Mouse (Mus musculus): ENCODE results near the gene Prelid1. TPM values are rescaled to one million over a fixed set of nuclear protein-coding genes. Genes with fewer than 3 reads are reported as not detected.

Prelid1 gene
- polyA plus RNA-seq, 2 experiments: 282 to 476 TPM

GRCm38 (mm10) chr13:55328171-55328570 is 7.9 kb downstream of the Prelid1 start:
- Histone ChIP-seq H3K9ac (ENCODE audit: low read depth, low read length, severe bottlenecking) (peak overlapping the region; percentile 65), H3K27ac (replicated peaks; ENCODE audit: low read depth, low read length) (no peak overlapping the region), H3K4me1 (ENCODE audit: control insufficient read depth, insufficient read depth, low read length) (peaks cover 31% of the 10 kb centered on the region), H3K27me3 (ENCODE audit: control insufficient read depth, insufficient read depth, low read length) (no peaks in the 10 kb centered on the region), H3K4me3 (replicated peaks; ENCODE audit: low read length) (peak overlapping the region; percentile 77), H3K36me3 (ENCODE audit: control insufficient read depth, insufficient read depth, low read length) (peaks cover 29% of the 10 kb centered on the region), H3K4me2 (replicated peaks; ENCODE audit: low read depth, low read length, severe bottlenecking) (peak overlapping the region; percentile 91), H3K9me3 (ENCODE audit: control insufficient read depth, low read length) (no peaks in the 10 kb centered on the region)
- 80% methylated on average over 6 of the region's 6 CpGs for WGBS
- no peak for ATAC-seq (ENCODE audit: low FRiP score, low read depth)
- no peak for TF ChIP-seq POLR2A (IDR thresholded peaks at IDR 0.05; ENCODE audit: borderline replicate concordance, extremely low read depth, insufficient read depth, insufficient read length)
- DNase-seq (ENCODE audit: low spot score): no peak

GRCm38 (mm10) chr13:55328641-55329040 is 8.3 kb downstream of the Prelid1 start:
- Histone ChIP-seq H3K36me3 (ENCODE audit: control insufficient read depth, insufficient read depth, low read length) (peaks cover 24% of the 10 kb centered on the region), H3K9me3 (ENCODE audit: control insufficient read depth, low read length) (no peaks in the 10 kb centered on the region), H3K4me3 (replicated peaks; ENCODE audit: low read length) (peak overlapping the region; percentile 77), H3K4me1 (ENCODE audit: control insufficient read depth, insufficient read depth, low read length) (peaks cover 27% of the 10 kb centered on the region), H3K27ac (replicated peaks; ENCODE audit: low read depth, low read length) (no peak overlapping the region), H3K27me3 (ENCODE audit: control insufficient read depth, insufficient read depth, low read length) (no peaks in the 10 kb centered on the region), H3K9ac (ENCODE audit: low read depth, low read length, severe bottlenecking) (peak overlapping the region; percentile 65), H3K4me2 (replicated peaks; ENCODE audit: low read depth, low read length, severe bottlenecking) (peak overlapping the region; percentile 91)
- ATAC-seq (ENCODE audit: low FRiP score, low read depth): no peak
- 82% methylated on average over 4 of the region's 4 CpGs for WGBS
- no peak for TF ChIP-seq POLR2A (IDR thresholded peaks at IDR 0.05; ENCODE audit: borderline replicate concordance, extremely low read depth, insufficient read depth, insufficient read length)
- DNase-seq (ENCODE audit: low spot score): no peak

- Histone ChIP-seq H3K27me3 (ENCODE audit: control insufficient read depth, insufficient read depth, low read length) (no peaks in the 10 kb centered on the region), H3K9me3 (ENCODE audit: control insufficient read depth, low read length) (no peaks in the 10 kb centered on the region), H3K27ac (replicated peaks; ENCODE audit: low read depth, low read length) (0 out of 2 replicates have a peak overlapping the region, but pooled peaks have one; percentile 62), H3K4me2 (replicated peaks; ENCODE audit: low read depth, low read length, severe bottlenecking) (peak overlapping the region; percentile 91), H3K4me3 (replicated peaks; ENCODE audit: low read length) (peak overlapping the region; percentile 77), H3K36me3 (ENCODE audit: control insufficient read depth, insufficient read depth, low read length) (peaks cover 19% of the 10 kb centered on the region), H3K9ac (ENCODE audit: low read depth, low read length, severe bottlenecking) (peak overlapping the region; percentile 65), H3K4me1 (ENCODE audit: control insufficient read depth, insufficient read depth, low read length) (peaks cover 27% of the 10 kb centered on the region)
- no peak for TF ChIP-seq POLR2A (IDR thresholded peaks at IDR 0.05; ENCODE audit: borderline replicate concordance, extremely low read depth, insufficient read depth, insufficient read length)
- DNase-seq (ENCODE audit: low spot score): peak; percentile 38
- ATAC-seq (ENCODE audit: low FRiP score, low read depth): peak; percentile 39; the same call in 1 of the 2 replicates
- WGBS: under 1% methylated on average over 27 of the region's 29 CpGs
Measured at GRCm38 (mm10) chr13:55329109-55329682, 8.9 kb downstream of the Prelid1 start.

GRCm38 (mm10) chr13:55329683-55330566 is 9.6 kb downstream of the Prelid1 start, which contains the start of gene Mxd3:
TSS of gene Mxd3 (minus strand) at chr13:55329823.
- peaks cover 13% of the 10 kb centered on the region for H3K36me3 ChIP-seq (ENCODE audit: control insufficient read depth, insufficient read depth, low read length)
- peak within 1 kb of the TSS; percentile 91 for H3K4me2 ChIP-seq (replicated peaks; ENCODE audit: low read depth, low read length, severe bottlenecking)
- H3K9ac ChIP-seq (ENCODE audit: low read depth, low read length, severe bottlenecking): peak within 1 kb of the TSS; percentile 65
- no peak for TF ChIP-seq POLR2A (IDR thresholded peaks at IDR 0.05; ENCODE audit: borderline replicate concordance, extremely low read depth, insufficient read depth, insufficient read length)
- H3K4me3 ChIP-seq (replicated peaks; ENCODE audit: low read length): peak within 1 kb of the TSS; percentile 77
- 2% methylated on average over 60 of the region's 82 CpGs for WGBS
- peak within 1 kb of the TSS; percentile 86 for H3K27ac ChIP-seq (replicated peaks; ENCODE audit: low read depth, low read length)
- DNase-seq (ENCODE audit: low spot score) (peak; percentile 90), ATAC-seq (ENCODE audit: low FRiP score, low read depth) (peak; percentile 90)
- no peaks in the 10 kb centered on the region for H3K9me3 ChIP-seq (ENCODE audit: control insufficient read depth, low read length)
- H3K4me1 ChIP-seq (ENCODE audit: control insufficient read depth, insufficient read depth, low read length): peaks cover 27% of the 10 kb centered on the region
- no peaks in the 10 kb centered on the region for H3K27me3 ChIP-seq (ENCODE audit: control insufficient read depth, insufficient read depth, low read length)
